Mouse (Mus musculus): ENCODE results near the gene Lrtm2. TPM values are rescaled to one million over a fixed set of nuclear protein-coding genes. Genes with fewer than 3 reads are reported as not detected.
A peak's percentile ranks its signal among the peaks of the same experiment; 100 is the strongest.
"Not testable (repeated sequence)": the region's sequence is repeated elsewhere in the genome, so short reads cannot be mapped to it uniquely, and the experiment has no call there.

Gene Lrtm2
- polyA plus RNA-seq, 1 experiment from 2014 or later: 10.9 TPM

DNA sequence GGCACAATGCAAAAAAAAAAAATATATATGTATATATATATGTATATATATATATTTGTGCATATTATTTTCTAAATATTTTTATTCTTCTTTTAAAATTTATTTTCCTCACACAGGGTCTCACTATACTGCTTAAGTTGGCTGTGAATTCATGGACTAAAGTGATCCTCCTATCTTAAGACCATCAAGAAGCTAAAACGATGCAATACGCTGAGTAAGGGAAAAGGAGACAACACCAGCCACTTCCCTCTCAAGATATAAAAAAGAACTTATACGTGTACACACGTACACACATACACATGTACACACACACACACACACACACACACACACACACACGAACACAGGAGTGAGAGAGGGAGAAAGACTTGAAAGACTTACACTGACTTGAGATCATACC is 33.0 kb upstream of the Lrtm2 start:
- Histone ChIP-seq H3K27ac (ENCODE audit: low read depth, low read length) (no peak overlapping the region), H3K27me3 (ENCODE audit: control insufficient read depth, insufficient read depth, low read length) (no peaks in the 10 kb centered on the region), H3K4me1 (ENCODE audit: control insufficient read depth, insufficient read depth, low read length) (no peaks in the 10 kb centered on the region), H3K4me2 (ENCODE audit: low read depth, low read length) (no peak overlapping the region), H3K9ac (replicated peaks; ENCODE audit: low read depth, low read length) (no peak overlapping the region), H3K4me3 (ENCODE audit: low read depth, low read length) (no peak overlapping the region), H3K9me3 (ENCODE audit: control insufficient read depth, low read length) (no peaks in the 10 kb centered on the region), H3K36me3 (ENCODE audit: control insufficient read depth, insufficient read depth, low read length) (peaks cover 15% of the 10 kb centered on the region)
- 95% methylated on average over 5 of the region's 5 CpGs for WGBS
- no peak for ATAC-seq (ENCODE audit: low read depth)

DNA sequence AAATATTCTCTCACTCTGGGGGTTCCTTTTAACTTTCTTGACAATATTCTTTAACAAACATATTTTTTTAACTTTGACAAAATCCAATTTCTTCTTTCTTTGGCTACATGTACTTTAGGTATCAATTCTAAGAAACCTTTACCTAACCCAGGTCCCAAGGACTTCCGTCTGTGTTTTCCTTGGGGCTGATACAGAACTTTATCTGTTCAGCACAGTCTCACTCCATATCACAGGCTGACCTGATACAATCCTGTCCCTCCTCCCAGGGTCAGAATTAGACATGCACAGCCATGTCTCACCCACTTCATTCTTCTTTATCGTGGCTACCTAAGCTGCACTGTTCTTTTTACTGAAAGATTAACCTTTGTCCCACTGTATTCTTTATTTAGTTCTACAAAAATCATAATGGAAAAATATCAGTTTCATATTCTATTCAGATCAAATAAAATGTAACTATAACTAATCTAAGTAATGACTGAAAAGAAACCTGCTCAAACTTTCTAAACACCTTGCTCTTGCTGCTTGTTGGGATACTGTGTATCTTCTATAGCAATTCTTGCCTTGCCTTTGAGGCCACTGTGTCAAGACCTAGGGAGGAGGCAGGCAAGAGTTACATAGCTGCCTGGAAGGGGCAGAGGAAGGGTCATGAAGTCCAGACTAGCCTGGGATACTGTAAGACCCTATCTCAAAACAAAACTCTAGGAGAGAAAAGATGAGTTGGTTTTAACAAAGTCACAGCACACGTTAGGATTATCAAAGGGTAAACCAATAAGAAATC is 30.5 kb upstream of the Lrtm2 start:
- Histone ChIP-seq H3K9me3 (ENCODE audit: control insufficient read depth, low read length) (no peaks in the 10 kb centered on the region), H3K9ac (replicated peaks; ENCODE audit: low read depth, low read length) (no peak overlapping the region), H3K4me1 (ENCODE audit: control insufficient read depth, insufficient read depth, low read length) (no peaks in the 10 kb centered on the region), H3K4me3 (ENCODE audit: low read depth, low read length) (no peak overlapping the region), H3K4me2 (ENCODE audit: low read depth, low read length) (no peak overlapping the region), H3K27me3 (ENCODE audit: control insufficient read depth, insufficient read depth, low read length) (no peaks in the 10 kb centered on the region), H3K27ac (ENCODE audit: low read depth, low read length) (no peak overlapping the region), H3K36me3 (ENCODE audit: control insufficient read depth, insufficient read depth, low read length) (peaks cover 22% of the 10 kb centered on the region)
- no peak for ATAC-seq (ENCODE audit: low read depth)
- WGBS: 87% methylated on average over 3 of the region's 3 CpGs

DNA sequence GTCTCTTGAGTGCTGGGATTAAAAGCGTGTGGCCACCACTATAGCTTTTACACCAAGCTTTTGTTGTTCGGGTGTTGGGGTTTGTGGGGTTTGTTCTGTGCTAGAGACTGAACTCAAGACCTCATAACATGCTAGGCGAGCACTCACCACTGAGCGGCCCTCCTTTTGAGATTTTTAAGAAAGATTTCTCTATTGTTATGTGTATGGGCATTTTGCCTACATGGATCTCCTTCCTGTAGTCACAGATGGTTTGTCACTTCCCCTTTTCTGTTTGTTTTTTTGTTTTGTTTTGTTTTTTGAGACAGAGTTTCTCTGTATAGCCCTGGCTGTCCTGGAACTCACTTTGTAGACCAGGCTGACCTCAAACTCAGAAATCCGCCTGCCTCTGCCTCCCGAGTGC is 29.7 kb upstream of the Lrtm2 start:
- not testable (repeated sequence) for H3K27me3 ChIP-seq (ENCODE audit: control insufficient read depth, insufficient read depth, low read length); H3K4me3 ChIP-seq (ENCODE audit: low read depth, low read length); H3K4me2 ChIP-seq (ENCODE audit: low read depth, low read length); H3K9ac ChIP-seq (replicated peaks; ENCODE audit: low read depth, low read length); H3K9me3 ChIP-seq (ENCODE audit: control insufficient read depth, low read length); H3K27ac ChIP-seq (ENCODE audit: low read depth, low read length); H3K4me1 ChIP-seq (ENCODE audit: control insufficient read depth, insufficient read depth, low read length); ATAC-seq (ENCODE audit: low read depth)
- peaks cover 26% of the 10 kb centered on the region for H3K36me3 ChIP-seq (ENCODE audit: control insufficient read depth, insufficient read depth, low read length)
- WGBS: 98% methylated on average over 6 of the region's 6 CpGs

DNA sequence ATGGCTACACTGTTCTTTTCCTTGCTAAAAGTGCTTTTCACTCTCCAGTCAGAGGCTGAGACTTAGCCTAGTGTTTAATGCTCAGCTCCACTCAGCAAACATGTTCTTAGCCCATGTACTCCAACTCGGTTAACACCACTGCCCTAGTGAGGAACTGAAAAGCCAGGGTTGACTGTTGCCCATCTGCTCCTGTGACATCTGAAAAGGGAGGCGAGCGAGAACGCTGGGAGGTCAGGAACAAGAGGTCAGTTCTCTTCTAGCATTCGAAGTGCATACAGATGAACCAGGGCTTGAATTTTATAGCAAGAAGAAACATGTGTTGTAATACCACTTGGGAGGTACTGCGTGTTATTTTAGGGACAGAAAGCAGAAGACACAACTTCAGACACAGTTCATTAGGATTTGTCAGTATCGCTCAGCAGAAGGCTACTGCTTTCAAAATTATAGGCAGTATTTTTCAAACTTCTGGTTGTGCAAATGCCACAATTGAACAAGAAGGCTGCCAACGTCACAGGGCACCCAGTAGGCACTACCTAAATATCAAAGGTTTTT is 27.5 kb upstream of the Lrtm2 start:
- Histone ChIP-seq H3K9me3 (ENCODE audit: control insufficient read depth, low read length) (no peaks in the 10 kb centered on the region), H3K36me3 (ENCODE audit: control insufficient read depth, insufficient read depth, low read length) (peaks cover 25% of the 10 kb centered on the region)
- WGBS: 91% methylated on average over 8 of the region's 8 CpGs

DNA sequence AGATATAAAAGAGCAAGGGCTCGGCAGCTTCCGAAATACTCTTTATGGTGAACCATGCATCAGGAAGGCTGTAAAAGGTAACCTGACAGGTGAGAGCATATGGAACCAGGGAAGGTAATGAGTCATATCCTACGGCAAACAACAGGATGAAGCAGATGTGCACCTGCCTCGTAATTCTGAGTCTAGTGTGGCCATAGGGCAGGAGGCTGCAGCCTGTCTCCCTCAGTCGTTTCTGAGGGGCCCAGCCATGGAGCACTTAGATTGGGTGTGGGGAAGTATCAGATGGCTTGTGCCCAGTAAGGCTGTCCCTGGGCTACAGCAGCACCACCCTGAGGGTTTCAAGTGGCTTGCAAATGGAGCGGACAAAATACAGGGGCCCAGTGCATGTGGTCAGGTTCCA is 21.9 kb upstream of the Lrtm2 start:
- Histone ChIP-seq H3K9me3 (ENCODE audit: control insufficient read depth, low read length) (no peaks in the 10 kb centered on the region), H3K27ac (ENCODE audit: low read depth, low read length) (no peak overlapping the region), H3K36me3 (ENCODE audit: control insufficient read depth, insufficient read depth, low read length) (peaks cover 18% of the 10 kb centered on the region), H3K4me3 (ENCODE audit: low read depth, low read length) (no peak overlapping the region), H3K4me2 (ENCODE audit: low read depth, low read length) (no peak overlapping the region), H3K4me1 (ENCODE audit: control insufficient read depth, insufficient read depth, low read length) (no peaks in the 10 kb centered on the region), H3K27me3 (ENCODE audit: control insufficient read depth, insufficient read depth, low read length) (no peaks in the 10 kb centered on the region), H3K9ac (replicated peaks; ENCODE audit: low read depth, low read length) (no peak overlapping the region)
- 89% methylated on average over 6 of the region's 6 CpGs for WGBS
- ATAC-seq (ENCODE audit: low read depth): no peak

More for the DNA sequence above, 27.5 kb upstream of the Lrtm2 start:
- Histone ChIP-seq H3K9ac (replicated peaks; ENCODE audit: low read depth, low read length) (no peak overlapping the region), H3K4me1 (ENCODE audit: control insufficient read depth, insufficient read depth, low read length) (no peaks in the 10 kb centered on the region), H3K27me3 (ENCODE audit: control insufficient read depth, insufficient read depth, low read length) (no peaks in the 10 kb centered on the region), H3K27ac (ENCODE audit: low read depth, low read length) (no peak overlapping the region), H3K4me2 (ENCODE audit: low read depth, low read length) (no peak overlapping the region), H3K4me3 (ENCODE audit: low read depth, low read length) (no peak overlapping the region)
- ATAC-seq (ENCODE audit: low read depth): no peak

DNA sequence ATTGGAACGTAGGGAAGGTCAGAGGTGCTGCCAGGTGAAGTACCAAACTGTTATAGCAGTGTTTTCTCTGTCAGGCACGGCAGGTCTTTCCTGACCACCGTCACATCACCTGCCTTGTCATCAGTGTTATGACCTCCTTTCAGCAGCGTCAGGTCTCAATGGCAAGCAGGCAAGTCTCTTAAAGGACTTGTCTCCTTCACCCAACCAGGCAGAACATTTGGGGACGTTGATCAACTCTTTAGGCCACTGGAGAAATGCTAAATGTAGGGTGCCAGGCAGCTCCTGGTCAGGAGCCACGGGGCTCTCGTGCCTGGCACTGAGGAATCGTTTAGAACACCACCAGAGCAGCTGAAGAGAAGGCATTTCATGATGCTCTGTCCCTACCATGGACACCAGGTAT is 21.1 kb upstream of the Lrtm2 start:
- Histone ChIP-seq H3K27ac (ENCODE audit: low read depth, low read length) (no peak overlapping the region), H3K27me3 (ENCODE audit: control insufficient read depth, insufficient read depth, low read length) (no peaks in the 10 kb centered on the region), H3K4me3 (ENCODE audit: low read depth, low read length) (no peak overlapping the region), H3K9ac (replicated peaks; ENCODE audit: low read depth, low read length) (no peak overlapping the region), H3K36me3 (ENCODE audit: control insufficient read depth, insufficient read depth, low read length) (peaks cover 12% of the 10 kb centered on the region), H3K4me1 (ENCODE audit: control insufficient read depth, insufficient read depth, low read length) (no peaks in the 10 kb centered on the region), H3K4me2 (ENCODE audit: low read depth, low read length) (no peak overlapping the region), H3K9me3 (ENCODE audit: control insufficient read depth, low read length) (no peaks in the 10 kb centered on the region)
- ATAC-seq (ENCODE audit: low read depth): no peak
- 88% methylated on average over 8 of the region's 8 CpGs for WGBS

DNA sequence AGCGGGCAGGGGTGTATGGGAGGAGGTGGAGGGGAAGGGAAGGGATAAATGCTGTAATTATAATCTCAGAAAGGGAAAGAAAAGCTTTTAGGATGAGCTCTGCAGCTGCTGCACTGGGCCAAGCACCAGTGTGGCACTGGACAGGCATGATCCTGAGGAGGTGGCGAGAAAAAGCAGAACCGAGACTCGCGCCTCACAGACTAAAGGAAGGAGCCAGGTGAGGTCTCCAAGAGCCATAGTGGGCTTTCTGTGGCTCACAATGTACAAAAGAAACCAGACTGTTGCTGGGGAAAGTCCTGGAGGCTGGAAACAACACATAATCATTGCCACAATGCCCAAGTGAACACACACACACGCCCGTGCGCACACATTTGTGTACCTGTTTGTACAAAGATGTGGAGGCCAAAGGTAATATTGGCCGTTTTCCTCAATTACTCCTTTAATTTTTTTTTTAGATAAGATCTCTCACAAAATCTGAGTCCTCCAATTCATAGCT is 20.2 kb upstream of the Lrtm2 start:
- Histone ChIP-seq H3K4me2 (ENCODE audit: low read depth, low read length) (no peak overlapping the region), H3K9ac (replicated peaks; ENCODE audit: low read depth, low read length) (no peak overlapping the region), H3K36me3 (ENCODE audit: control insufficient read depth, insufficient read depth, low read length) (peaks cover 11% of the 10 kb centered on the region), H3K27ac (ENCODE audit: low read depth, low read length) (no peak overlapping the region), H3K4me3 (ENCODE audit: low read depth, low read length) (no peak overlapping the region), H3K27me3 (ENCODE audit: control insufficient read depth, insufficient read depth, low read length) (no peaks in the 10 kb centered on the region), H3K4me1 (ENCODE audit: control insufficient read depth, insufficient read depth, low read length) (no peaks in the 10 kb centered on the region), H3K9me3 (ENCODE audit: control insufficient read depth, low read length) (no peaks in the 10 kb centered on the region)
- 86% methylated on average over 9 of the region's 9 CpGs for WGBS
- ATAC-seq (ENCODE audit: low read depth): no peak

DNA sequence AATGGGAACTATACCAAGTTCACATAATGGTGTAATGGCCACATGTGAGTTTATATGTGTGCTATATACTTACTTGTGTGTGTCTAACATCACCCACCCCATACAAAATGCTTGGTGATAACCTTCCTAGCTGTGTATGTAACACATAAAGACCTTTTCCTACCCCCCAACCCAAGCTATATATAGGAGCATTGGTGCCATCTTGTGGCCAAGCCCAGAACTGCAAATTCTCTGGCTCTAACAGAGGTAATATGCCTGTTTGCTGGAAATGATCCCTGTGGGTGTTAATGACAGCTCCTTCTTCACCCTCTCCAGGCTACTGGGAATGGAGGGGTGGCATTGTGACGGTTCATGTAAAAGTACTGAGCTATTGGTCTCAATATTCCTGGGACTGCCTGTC is 17.7 kb upstream of the Lrtm2 start:
- Histone ChIP-seq H3K9me3 (ENCODE audit: control insufficient read depth, low read length) (no peaks in the 10 kb centered on the region), H3K27me3 (ENCODE audit: control insufficient read depth, insufficient read depth, low read length) (no peaks in the 10 kb centered on the region), H3K4me2 (ENCODE audit: low read depth, low read length) (no peak overlapping the region), H3K4me1 (ENCODE audit: control insufficient read depth, insufficient read depth, low read length) (no peaks in the 10 kb centered on the region), H3K27ac (ENCODE audit: low read depth, low read length) (no peak overlapping the region), H3K36me3 (ENCODE audit: control insufficient read depth, insufficient read depth, low read length) (no peaks in the 10 kb centered on the region), H3K9ac (replicated peaks; ENCODE audit: low read depth, low read length) (no peak overlapping the region), H3K4me3 (ENCODE audit: low read depth, low read length) (no peak overlapping the region)
- peak; percentile 42; the same call in 1 of the 2 replicates for ATAC-seq (ENCODE audit: low read depth)
- 5% methylated on average over 1 of the region's 1 CpGs for WGBS

DNA sequence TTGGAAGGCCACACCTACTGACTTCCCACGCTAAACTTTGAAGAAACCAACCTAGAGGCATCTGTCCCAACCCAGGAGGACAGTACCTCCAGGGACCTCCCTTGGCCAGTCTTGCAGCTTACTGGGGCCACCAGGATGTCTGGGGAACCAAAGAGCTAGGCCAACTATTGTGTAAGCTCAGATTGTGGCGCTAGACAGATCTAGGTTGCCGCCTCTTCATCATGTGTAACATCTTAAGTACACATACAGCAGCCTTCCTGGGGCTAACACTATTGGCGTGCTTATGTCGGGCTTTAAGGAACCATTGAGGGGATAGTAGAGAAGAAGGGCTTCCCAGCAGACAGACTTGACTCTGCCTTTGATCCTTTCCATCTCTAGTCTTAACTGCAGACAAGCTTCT is 17.2 kb upstream of the Lrtm2 start:
- Histone ChIP-seq H3K4me1 (ENCODE audit: control insufficient read depth, insufficient read depth, low read length) (no peaks in the 10 kb centered on the region), H3K27me3 (ENCODE audit: control insufficient read depth, insufficient read depth, low read length) (no peaks in the 10 kb centered on the region), H3K36me3 (ENCODE audit: control insufficient read depth, insufficient read depth, low read length) (no peaks in the 10 kb centered on the region), H3K9ac (replicated peaks; ENCODE audit: low read depth, low read length) (no peak overlapping the region), H3K4me2 (ENCODE audit: low read depth, low read length) (no peak overlapping the region), H3K27ac (ENCODE audit: low read depth, low read length) (no peak overlapping the region), H3K4me3 (ENCODE audit: low read depth, low read length) (no peak overlapping the region), H3K9me3 (ENCODE audit: control insufficient read depth, low read length) (no peaks in the 10 kb centered on the region)
- 0 out of 2 replicates have a peak, but pooled peaks have one; percentile 9 for ATAC-seq (ENCODE audit: low read depth)
- WGBS: 79% methylated on average over 5 of the region's 5 CpGs

All from neural tube, embryonic 14.5 days (tissue).